8 mouse cellular contexts compared by ENCODE assay signal in the genomic region with DNA sequence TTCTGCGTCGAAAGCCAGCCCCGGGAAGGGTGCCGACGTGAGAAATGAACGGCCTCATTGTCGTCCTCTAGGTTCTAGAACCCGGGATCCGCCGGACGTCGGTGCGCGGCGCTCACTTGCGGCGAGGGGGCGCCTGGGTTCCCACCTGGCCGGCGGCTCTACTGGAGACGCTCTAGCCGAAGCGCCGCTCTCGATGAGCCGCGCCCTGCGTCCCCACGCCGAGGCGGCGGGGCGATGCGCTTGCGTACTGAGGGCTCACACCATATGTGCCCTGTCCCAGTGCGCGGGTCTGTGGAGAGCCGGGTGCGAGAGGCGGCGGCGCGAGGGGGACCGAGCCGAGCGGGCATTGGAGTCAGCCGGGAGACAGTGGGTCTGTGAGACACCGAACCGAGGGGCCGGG. TPM values are rescaled to one million over a fixed set of nuclear protein-coding genes. Genes with fewer than 3 reads are reported as not detected.
DNase-seq lines count a peak whose midpoint lies in the region; ATAC-seq lines count a peak whose summit lies in the region.

A gene (minus strand): TSS at position 27 of the 400 bp plus-strand sequence.
A gene (plus strand): TSS at position 144 of the 400 bp plus-strand sequence.

- under 1% methylated on average over 50 of the region's 50 CpGs for WGBS in forebrain, embryonic 11.5 days
- WGBS in heart, embryonic 16.5 days: under 1% methylated on average over 50 of the region's 50 CpGs
- 0% methylated on average over 50 of the region's 50 CpGs for WGBS in liver, embryonic 15.5 days (ENCODE audit: insufficient replicate concordance)
- WGBS in neural tube, embryonic 12.5 days: under 1% methylated on average over 50 of the region's 50 CpGs

- H3K27me3 ChIP-seq in forebrain, embryonic 11.5 days (ENCODE audit: control insufficient read depth, insufficient read depth, low read length): no peaks in the 10 kb centered on the region
- H3K27me3 ChIP-seq in heart, embryonic 16.5 days (ENCODE audit: control insufficient read depth, insufficient read depth, low read length): no peaks in the 10 kb centered on the region
- H3K27me3 ChIP-seq in liver, embryonic 15.5 days: no peaks in the 10 kb centered on the region
- H3K27me3 ChIP-seq in neural tube, embryonic 12.5 days (replicated peaks): no peaks in the 10 kb centered on the region

- peak within 1 kb of the TSS; percentile 86 for H3K4me2 ChIP-seq in forebrain, embryonic 11.5 days (ENCODE audit: low read depth, low read length, severe bottlenecking)
- H3K4me2 ChIP-seq in heart, embryonic 16.5 days (ENCODE audit: low read depth, low read length): peak within 1 kb of the TSS; percentile 94
- H3K4me2 ChIP-seq in liver, embryonic 15.5 days: peak within 1 kb of the TSS; percentile 89
- H3K4me2 ChIP-seq in neural tube, embryonic 12.5 days (replicated peaks): peak within 1 kb of the TSS; percentile 87

- peak; percentile 92 for ATAC-seq in forebrain, embryonic 11.5 days (replicated peaks; ENCODE audit: low FRiP score)
- ATAC-seq in heart, embryonic 16.5 days (replicated peaks; ENCODE audit: extremely low read depth, insufficient read depth, low FRiP score): peak; percentile 90
- ATAC-seq in liver, embryonic 15.5 days (ENCODE audit: insufficient read depth): peak; percentile 86
- peak; percentile 94 for ATAC-seq in neural tube, embryonic 12.5 days (ENCODE audit: low FRiP score, low read depth)

- peak within 1 kb of the TSS; percentile 93 for H3K27ac ChIP-seq in forebrain, embryonic 11.5 days (ENCODE audit: low read depth, low read length)
- H3K27ac ChIP-seq in heart, embryonic 16.5 days (ENCODE audit: low read length): peak within 1 kb of the TSS; percentile 94
- peak within 1 kb of the TSS; percentile 93 for H3K27ac ChIP-seq in liver, embryonic 15.5 days (replicated peaks)
- H3K27ac ChIP-seq in neural tube, embryonic 12.5 days: peak within 1 kb of the TSS; percentile 75

- peak within 1 kb of the TSS; percentile 84 for H3K9ac ChIP-seq in forebrain, embryonic 11.5 days (ENCODE audit: low read length)
- H3K9ac ChIP-seq in heart, embryonic 16.5 days (ENCODE audit: low read length): peak within 1 kb of the TSS; percentile 94
- H3K9ac ChIP-seq in liver, embryonic 15.5 days: peak within 1 kb of the TSS; percentile 94
- H3K9ac ChIP-seq in neural tube, embryonic 12.5 days: peak within 1 kb of the TSS; percentile 94

- peaks cover 10% of the 10 kb centered on the region for H3K36me3 ChIP-seq in forebrain, embryonic 11.5 days (ENCODE audit: control insufficient read depth, insufficient read depth, low read length)
- H3K36me3 ChIP-seq in heart, embryonic 16.5 days (ENCODE audit: control insufficient read depth, insufficient read depth): peaks cover 18% of the 10 kb centered on the region
- peaks cover 36% of the 10 kb centered on the region for H3K36me3 ChIP-seq in liver, embryonic 15.5 days (replicated peaks)
- peaks cover 27% of the 10 kb centered on the region for H3K36me3 ChIP-seq in neural tube, embryonic 12.5 days

- H3K9me3 ChIP-seq in forebrain, embryonic 11.5 days (ENCODE audit: control insufficient read depth, low read length): no peaks in the 10 kb centered on the region
- H3K9me3 ChIP-seq in heart, embryonic 16.5 days (replicated peaks; ENCODE audit: control insufficient read depth, low read length): no peaks in the 10 kb centered on the region
- no peaks in the 10 kb centered on the region for H3K9me3 ChIP-seq in liver, embryonic 15.5 days (replicated peaks)
- H3K9me3 ChIP-seq in neural tube, embryonic 12.5 days: no peaks in the 10 kb centered on the region

- peak within 1 kb of the TSS; percentile 91 for H3K4me3 ChIP-seq in forebrain, embryonic 11.5 days (ENCODE audit: low read depth, low read length)
- H3K4me3 ChIP-seq in heart, embryonic 16.5 days (ENCODE audit: low read length): peak within 1 kb of the TSS; percentile 86
- peak within 1 kb of the TSS; percentile 98 for H3K4me3 ChIP-seq in liver, embryonic 15.5 days (replicated peaks)
- peak within 1 kb of the TSS; percentile 95 for H3K4me3 ChIP-seq in neural tube, embryonic 12.5 days

- peaks cover 2% of the 10 kb centered on the region; the same call in 1 of the 2 replicates for H3K4me1 ChIP-seq in forebrain, embryonic 11.5 days (replicated peaks; ENCODE audit: control insufficient read depth, insufficient read depth, low read length)
- peaks cover 15% of the 10 kb centered on the region for H3K4me1 ChIP-seq in heart, embryonic 16.5 days (ENCODE audit: control insufficient read depth, insufficient read depth, low read length)
- peaks cover 36% of the 10 kb centered on the region for H3K4me1 ChIP-seq in liver, embryonic 15.5 days (replicated peaks)
- H3K4me1 ChIP-seq in neural tube, embryonic 12.5 days: peaks cover 13% of the 10 kb centered on the region

- DNase-seq in CD8-positive naive resting alpha-beta T cell, adult 2 months (ENCODE audit: low read depth in 2 of 2, low spot score in 2 of 2): peak; percentile 86 to 88
- DNase-seq in c-Kit-positive CD71-negative TER-119-negative erythroid progenitor cells, embryonic 14.5 days (ENCODE audit: low read depth): peak; percentile 91
- peak; percentile 96 for DNase-seq in forebrain, embryonic 11.5 days (ENCODE audit: low spot score)
- DNase-seq in kidney, postnatal 36 days: peak; percentile 96
- peak; percentile 94 for DNase-seq in telencephalon, adult 2 months (ENCODE audit: low read depth, low spot score)

RNA-seq across cellular contexts. Expression of the first gene that starts in this region (rescaled TPM):
- polyA plus RNA-seq in forebrain, embryonic 11.5 days (2014; fragmentation: Nextera tagmentation; extraction: Ambion mirVana): 147 and 163 TPM in 2 replicates
- 110 and 113 TPM in 2 replicates for polyA plus RNA-seq in heart, embryonic 16.5 days (2015; fragmentation: Nextera tagmentation; extraction: Ambion mirVana)
- polyA plus RNA-seq in liver, embryonic 15.5 days (2015; fragmentation: Nextera tagmentation; extraction: Ambion mirVana): 58.6 and 60.3 TPM in 2 replicates
- 158 and 169 TPM in 2 replicates for polyA plus RNA-seq in neural tube, embryonic 12.5 days (2016; fragmentation: Nextera tagmentation; extraction: Ambion mirVana)

RNA-seq across cellular contexts. Expression of the second gene that starts in this region (rescaled TPM):
- 30.2 and 32.6 TPM in 2 replicates for polyA plus RNA-seq in forebrain, embryonic 11.5 days (2014; fragmentation: Nextera tagmentation; extraction: Ambion mirVana)
- 15.6 and 16.5 TPM in 2 replicates for polyA plus RNA-seq in heart, embryonic 16.5 days (2015; fragmentation: Nextera tagmentation; extraction: Ambion mirVana)
- 12.7 and 14.2 TPM in 2 replicates for polyA plus RNA-seq in liver, embryonic 15.5 days (2015; fragmentation: Nextera tagmentation; extraction: Ambion mirVana)
- polyA plus RNA-seq in neural tube, embryonic 12.5 days (2016; fragmentation: Nextera tagmentation; extraction: Ambion mirVana): 26.6 and 27.5 TPM in 2 replicates

Comparison
In these comparisons a context has a peak if more than half of its experiments do, and no peak if none do; other contexts are left out.
1. Peak in every context shown above with its lines: DNase-seq, ATAC-seq, H3K4me3 ChIP-seq and H3K27ac ChIP-seq.